Mouse (Mus musculus): ENCODE data around the gene Ghdc. TPM values are rescaled to one million over a fixed set of nuclear protein-coding genes. Genes with fewer than 3 reads are reported as not detected.

Ghdc gene
- polyA plus RNA-seq, 1 experiment from 2014 or later: 9.6 TPM

DNA sequence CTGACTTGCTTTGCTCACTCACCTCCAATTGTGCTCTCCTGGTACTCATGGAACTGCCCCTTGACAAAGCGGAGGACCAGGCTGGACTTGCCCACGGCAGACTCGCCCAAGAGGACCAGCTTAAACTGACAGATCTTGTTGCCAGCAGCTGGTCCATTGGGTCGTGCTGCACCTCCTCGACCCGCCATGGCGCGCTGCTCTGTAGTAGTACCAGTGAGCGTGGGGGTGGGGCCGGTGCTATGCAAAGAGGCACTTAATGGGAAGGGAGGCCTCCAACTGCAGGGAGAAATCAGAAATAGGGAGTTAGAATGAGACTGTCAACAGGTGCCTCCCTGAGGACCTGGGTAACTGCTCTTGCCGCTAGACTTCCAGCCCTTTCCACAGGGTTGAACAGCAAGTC is 50.9 kb downstream of the Ghdc start:
- WGBS: 83% methylated on average over 11 of the region's 11 CpGs
- Histone ChIP-seq H3K9ac (ENCODE audit: low read depth, low read length) (no peak overlapping the region), H3K27me3 (replicated peaks; ENCODE audit: control insufficient read depth, insufficient read depth, low read length) (no peaks in the 10 kb centered on the region), H3K36me3 (ENCODE audit: control insufficient read depth, insufficient read depth, low read length) (peaks cover 31% of the 10 kb centered on the region), H3K4me2 (ENCODE audit: low read length) (no peak overlapping the region), H3K27ac (ENCODE audit: low read depth, low read length) (no peak overlapping the region), H3K4me3 (ENCODE audit: low read length) (no peak overlapping the region), H3K4me1 (ENCODE audit: control insufficient read depth, insufficient read depth, low read depth, low read length) (peaks cover 11% of the 10 kb centered on the region), H3K9me3 (ENCODE audit: control insufficient read depth, low read length) (no peaks in the 10 kb centered on the region)
- ATAC-seq: no peak

DNA sequence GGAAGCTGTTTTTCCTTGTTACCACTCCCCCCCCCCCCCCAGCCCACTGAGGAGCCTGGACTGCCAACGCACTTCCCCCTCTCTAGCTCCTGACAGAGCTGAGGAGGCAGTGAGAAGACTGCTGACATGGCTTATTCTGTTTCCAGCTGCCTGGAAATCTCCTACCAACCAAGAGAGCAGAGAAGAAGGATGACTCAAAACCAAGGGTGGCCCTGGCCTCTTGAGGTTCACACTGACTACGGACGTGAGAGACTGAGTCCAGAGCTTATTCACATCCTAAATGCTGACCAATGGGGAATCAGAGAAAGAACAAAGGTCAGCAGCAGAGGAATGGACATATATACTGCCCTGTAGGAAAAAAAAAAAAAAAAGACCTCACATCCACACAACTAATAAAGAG is 51.4 kb downstream of the Ghdc start:
- no peak for ATAC-seq
- Histone ChIP-seq H3K4me2 (ENCODE audit: low read length) (no peak overlapping the region), H3K27me3 (replicated peaks; ENCODE audit: control insufficient read depth, insufficient read depth, low read length) (no peaks in the 10 kb centered on the region), H3K27ac (ENCODE audit: low read depth, low read length) (no peak overlapping the region), H3K4me3 (ENCODE audit: low read length) (no peak overlapping the region), H3K9ac (ENCODE audit: low read depth, low read length) (no peak overlapping the region), H3K9me3 (ENCODE audit: control insufficient read depth, low read length) (no peaks in the 10 kb centered on the region), H3K4me1 (ENCODE audit: control insufficient read depth, insufficient read depth, low read depth, low read length) (peaks cover 11% of the 10 kb centered on the region), H3K36me3 (ENCODE audit: control insufficient read depth, insufficient read depth, low read length) (peaks cover 31% of the 10 kb centered on the region)
- 53% methylated on average over 3 of the region's 3 CpGs for WGBS

DNA sequence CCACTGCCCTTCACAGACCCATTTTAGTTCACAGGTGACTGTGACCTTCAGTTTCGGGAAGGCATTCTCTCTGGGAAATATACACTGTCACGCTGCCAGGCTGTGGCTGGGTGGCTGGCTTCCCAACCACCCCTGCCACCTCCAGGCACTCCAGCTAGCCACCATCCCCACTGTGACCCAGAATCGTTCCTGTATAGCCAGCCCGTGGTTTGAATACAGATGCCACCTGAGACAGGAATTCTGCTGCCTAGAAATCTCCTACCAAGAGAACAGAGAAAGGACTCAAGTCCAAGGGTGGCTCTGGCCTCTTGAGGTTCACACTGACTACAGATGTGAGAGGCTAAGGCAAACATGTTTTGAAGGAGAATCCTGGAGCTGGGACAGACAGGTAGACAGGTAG is 51.9 kb downstream of the Ghdc start:
- WGBS: 94% methylated on average over 4 of the region's 4 CpGs

DNA sequence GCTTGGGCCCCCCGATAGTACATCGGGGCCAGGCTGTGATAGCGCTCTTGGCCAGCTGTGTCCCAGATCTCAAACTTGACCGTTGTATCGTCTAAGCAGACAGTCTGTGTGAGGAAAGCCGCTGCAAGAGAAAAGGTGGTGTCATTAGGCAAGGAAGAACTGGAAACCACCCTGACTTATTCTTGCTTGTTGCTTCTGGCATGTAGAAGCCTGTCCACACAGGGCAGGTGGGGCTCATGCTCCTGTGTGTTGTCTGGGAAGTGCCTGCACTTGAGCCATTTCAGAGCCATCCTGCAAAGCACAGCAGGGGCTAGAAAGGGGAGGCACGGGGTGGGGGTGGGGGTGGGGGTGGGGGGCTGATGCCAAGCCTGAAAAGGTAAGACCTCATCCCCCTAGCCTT is 52.3 kb downstream of the Ghdc start:
- Histone ChIP-seq H3K4me2 (ENCODE audit: low read length) (no peak overlapping the region), H3K4me1 (ENCODE audit: control insufficient read depth, insufficient read depth, low read depth, low read length) (peaks cover 18% of the 10 kb centered on the region), H3K9ac (ENCODE audit: low read depth, low read length) (no peak overlapping the region), H3K36me3 (ENCODE audit: control insufficient read depth, insufficient read depth, low read length) (peaks cover 31% of the 10 kb centered on the region), H3K9me3 (ENCODE audit: control insufficient read depth, low read length) (no peaks in the 10 kb centered on the region), H3K27me3 (replicated peaks; ENCODE audit: control insufficient read depth, insufficient read depth, low read length) (no peaks in the 10 kb centered on the region), H3K27ac (ENCODE audit: low read depth, low read length) (no peak overlapping the region), H3K4me3 (ENCODE audit: low read length) (no peak overlapping the region)
- WGBS: 93% methylated on average over 7 of the region's 7 CpGs
- ATAC-seq: no peak

More for the DNA sequence above, 51.9 kb downstream of the Ghdc start:
- Histone ChIP-seq H3K27ac (ENCODE audit: low read depth, low read length) (no peak overlapping the region), H3K4me3 (ENCODE audit: low read length) (no peak overlapping the region), H3K4me1 (ENCODE audit: control insufficient read depth, insufficient read depth, low read depth, low read length) (peaks cover 14% of the 10 kb centered on the region), H3K4me2 (ENCODE audit: low read length) (no peak overlapping the region), H3K27me3 (replicated peaks; ENCODE audit: control insufficient read depth, insufficient read depth, low read length) (no peaks in the 10 kb centered on the region), H3K9me3 (ENCODE audit: control insufficient read depth, low read length) (no peaks in the 10 kb centered on the region), H3K9ac (ENCODE audit: low read depth, low read length) (no peak overlapping the region), H3K36me3 (ENCODE audit: control insufficient read depth, insufficient read depth, low read length) (peaks cover 31% of the 10 kb centered on the region)
- no peak for ATAC-seq

DNA sequence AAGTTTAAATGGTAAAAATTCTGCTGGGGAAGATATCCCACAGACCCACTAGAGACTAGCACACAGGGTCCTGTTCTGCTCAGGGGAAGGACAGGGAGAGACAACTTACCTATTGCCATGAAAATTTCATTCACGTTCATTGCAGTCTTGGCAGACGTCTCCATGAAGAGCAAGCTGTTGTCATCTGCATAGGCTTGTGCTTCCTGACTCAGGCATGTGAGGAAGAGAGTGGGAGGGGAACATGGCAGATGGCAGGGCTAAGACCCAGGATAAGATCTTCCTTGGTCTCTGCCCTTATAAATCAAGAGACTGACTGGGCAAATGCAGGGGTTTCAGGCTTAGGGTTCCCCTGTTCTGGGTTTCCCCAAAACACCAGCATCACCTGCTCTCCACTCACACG is 54.1 kb downstream of the Ghdc start:
- no peak overlapping the region for H3K27ac ChIP-seq (ENCODE audit: low read depth, low read length)
- no peak overlapping the region for H3K4me3 ChIP-seq (ENCODE audit: low read length)
- peaks cover 16% of the 10 kb centered on the region for H3K4me1 ChIP-seq (ENCODE audit: control insufficient read depth, insufficient read depth, low read depth, low read length)
- no peak overlapping the region for H3K9ac ChIP-seq (ENCODE audit: low read depth, low read length)
- 78% methylated on average over 3 of the region's 3 CpGs for WGBS
- no peak overlapping the region for H3K4me2 ChIP-seq (ENCODE audit: low read length)
- no peaks in the 10 kb centered on the region for H3K9me3 ChIP-seq (ENCODE audit: control insufficient read depth, low read length)
- H3K27me3 ChIP-seq (replicated peaks; ENCODE audit: control insufficient read depth, insufficient read depth, low read length): no peaks in the 10 kb centered on the region
- peaks cover 31% of the 10 kb centered on the region for H3K36me3 ChIP-seq (ENCODE audit: control insufficient read depth, insufficient read depth, low read length)
- ATAC-seq: no peak

Other genes starting within 250 kb of the Ghdc start
- gene Acly, start 243.0 kb downstream of the Ghdc start, polyA plus RNA-seq (2015; fragmentation: Nextera tagmentation; extraction: Ambion mirVana): 215 and 253 TPM in 2 replicates
- 2.2 and 2.5 TPM in 2 replicates for gene Ttc25, start 225.3 kb downstream of the Ghdc start, polyA plus RNA-seq (2015; fragmentation: Nextera tagmentation; extraction: Ambion mirVana)
- gene Cnp, start 196.1 kb downstream of the Ghdc start, polyA plus RNA-seq (2015; fragmentation: Nextera tagmentation; extraction: Ambion mirVana): 72.6 and 85.0 TPM in 2 replicates
- 99.1 and 103 TPM in 2 replicates for gene Nkiras2, start 151.7 kb downstream of the Ghdc start, polyA plus RNA-seq (2015; fragmentation: Nextera tagmentation; extraction: Ambion mirVana)
- gene Dnajc7, start 150.8 kb downstream of the Ghdc start, polyA plus RNA-seq (2015; fragmentation: Nextera tagmentation; extraction: Ambion mirVana): 290 and 293 TPM in 2 replicates
- gene Zfp385c, start 78.5 kb downstream of the Ghdc start, polyA plus RNA-seq (2015; fragmentation: Nextera tagmentation; extraction: Ambion mirVana): 2.0 and 2.3 TPM in 2 replicates
- gene Dhx58, start 66.7 kb downstream of the Ghdc start, polyA plus RNA-seq (2015; fragmentation: Nextera tagmentation; extraction: Ambion mirVana): 2.5 and 2.6 TPM in 2 replicates
- 62.2 and 67.8 TPM in 2 replicates for gene Kat2a, start 58.5 kb downstream of the Ghdc start, polyA plus RNA-seq (2015; fragmentation: Nextera tagmentation; extraction: Ambion mirVana)
- gene Hspb9, start 57.1 kb downstream of the Ghdc start, polyA plus RNA-seq (2015; fragmentation: Nextera tagmentation; extraction: Ambion mirVana): 0.34 TPM in 1 of 2 replicates, not detected in the other
- 43.7 and 43.8 TPM in 2 replicates for gene Rab5c, start 32.7 kb downstream of the Ghdc start, polyA plus RNA-seq (2015; fragmentation: Nextera tagmentation; extraction: Ambion mirVana)
- gene Kcnh4, start 11.0 kb downstream of the Ghdc start, polyA plus RNA-seq (2015; fragmentation: Nextera tagmentation; extraction: Ambion mirVana): 8.9 and 10.0 TPM in 2 replicates
- gene Hcrt, start 8.0 kb downstream of the Ghdc start, polyA plus RNA-seq (2015; fragmentation: Nextera tagmentation; extraction: Ambion mirVana): 0.48 and 0.59 TPM in 2 replicates
- 15.0 and 18.9 TPM in 2 replicates for gene Stat5b, start 79.8 kb upstream of the Ghdc start, polyA plus RNA-seq (2015; fragmentation: Nextera tagmentation; extraction: Ambion mirVana)
- gene Stat5a, start 88.4 kb upstream of the Ghdc start, polyA plus RNA-seq (2015; fragmentation: Nextera tagmentation; extraction: Ambion mirVana): 1.8 and 2.4 TPM in 2 replicates
- 49.2 and 49.5 TPM in 2 replicates for gene Stat3, start 168.6 kb upstream of the Ghdc start, polyA plus RNA-seq (2015; fragmentation: Nextera tagmentation; extraction: Ambion mirVana)
- 47.0 and 61.8 TPM in 2 replicates for gene Cavin1, start 199.9 kb upstream of the Ghdc start, polyA plus RNA-seq (2015; fragmentation: Nextera tagmentation; extraction: Ambion mirVana)
- gene Atp6v0a1, start 238.5 kb upstream of the Ghdc start, polyA plus RNA-seq (2015; fragmentation: Nextera tagmentation; extraction: Ambion mirVana): 175 and 179 TPM in 2 replicates

Data from hindbrain, embryonic 16.5 days (tissue).